Comparison of ENCODE assay signal across 27 mouse cellular contexts in genomic region chr9:29433156-29433555, GRCm38 (mm10).
A peak's percentile ranks its signal among the peaks of the same experiment; 100 is the strongest.
DNase-seq lines count a peak whose midpoint lies in the region; ATAC-seq and TF ChIP-seq lines count a peak whose summit lies in the region.
"Had no signal": no experiment of that assay in that cellular context is flagged by ENCODE, and none has a peak within 500 bp of the region (broad histone marks: within the 10 kb centered on the region; RNA-seq: fewer than 3 reads in every experiment).

No protein-coding gene starts in this region.

- 58% methylated on average over 7 of the region's 7 CpGs for WGBS in kidney, embryonic 15.5 days
- WGBS in olfactory bulb, adult 2 months, result 45% methylated on average over 7 of the region's 7 CpGs
- 23% methylated on average over 7 of the region's 7 CpGs for WGBS in liver, embryonic 12.5 days (ENCODE audit: insufficient replicate concordance)

- H3K27ac ChIP-seq in kidney, embryonic 15.5 days, result no peak overlapping the region
- peak overlapping the region; percentile 35; the same call in 1 of the 2 replicates for H3K27ac ChIP-seq in olfactory bulb, adult 2 months (ENCODE audit: insufficient read depth, low read depth, low read length)
- no peak overlapping the region for H3K27ac ChIP-seq in liver, embryonic 12.5 days
- H3K27ac ChIP-seq: embryonic facial prominence, embryonic 13.5 days; heart, embryonic 13.5 days; hindbrain, postnatal 0 days; limb, embryonic 13.5 days; stomach, embryonic 15.5 days had no signal

- no peak overlapping the region for H3K9ac ChIP-seq in kidney, embryonic 15.5 days
- no peak overlapping the region for H3K9ac ChIP-seq in liver, embryonic 12.5 days
- H3K9ac ChIP-seq: embryonic facial prominence, embryonic 13.5 days; forebrain, postnatal 0 days; heart, embryonic 13.5 days; limb, embryonic 13.5 days; liver, postnatal 0 days; neural tube, embryonic 13.5 days; stomach, embryonic 15.5 days had no signal

- no peak overlapping the region for H3K4me2 ChIP-seq in kidney, embryonic 15.5 days
- H3K4me2 ChIP-seq in liver, embryonic 12.5 days, result no peak overlapping the region
- H3K4me2 ChIP-seq: embryonic facial prominence, embryonic 13.5 days; limb, embryonic 13.5 days; liver, embryonic 11.5 days; neural tube, embryonic 13.5 days; stomach, embryonic 15.5 days had no signal

- no peak for DNase-seq in frontal cortex, postnatal 10 days (ENCODE audit: low spot score in 2 of 2)
- no peak for DNase-seq in kidney, postnatal 10 days
- DNase-seq in ZHBTc4 (ENCODE audit: low read depth, low spot score), result peak; percentile 13
- DNase-seq: adrenal gland, postnatal 14 days; cerebellum, adult 2 months; forebrain, postnatal 0 days; gastrocnemius, postnatal 14 days; heart, adult 18-20 months; heart, postnatal 14 days; kidney, adult 9 months; kidney, postnatal 36 days; liver, postnatal 0 days; lung, postnatal 4 days; right cerebral cortex, postnatal 25 days had no signal

- TF ChIP-seq CTCF in olfactory bulb, adult 2 months (IDR thresholded peaks at IDR 0.05; ENCODE audit: insufficient read depth, low read depth, low read length), result no peak

- no peak overlapping the region for H3K4me3 ChIP-seq in kidney, embryonic 15.5 days (replicated peaks)
- no peak overlapping the region for H3K4me3 ChIP-seq in olfactory bulb, adult 2 months (ENCODE audit: insufficient read depth, low read depth, low read length)
- H3K4me3 ChIP-seq in liver, embryonic 12.5 days, result no peak overlapping the region
- H3K4me3 ChIP-seq: embryonic facial prominence, embryonic 13.5 days; heart, embryonic 13.5 days; limb, embryonic 13.5 days; megakaryocyte, embryonic 14.5 days; neural tube, embryonic 13.5 days; stomach, embryonic 15.5 days had no signal

- no peaks in the 10 kb centered on the region for H3K36me3 ChIP-seq in kidney, embryonic 15.5 days
- no peaks in the 10 kb centered on the region for H3K36me3 ChIP-seq in liver, embryonic 12.5 days
- H3K36me3 ChIP-seq: embryonic facial prominence, embryonic 13.5 days; heart, embryonic 13.5 days; limb, embryonic 13.5 days; neural tube, embryonic 13.5 days; stomach, embryonic 15.5 days had no signal

- H3K27me3 ChIP-seq in kidney, embryonic 15.5 days, result no peaks in the 10 kb centered on the region
- no peaks in the 10 kb centered on the region for H3K27me3 ChIP-seq in liver, embryonic 12.5 days (replicated peaks)
- H3K27me3 ChIP-seq: megakaryocyte, embryonic 14.5 days; neural tube, embryonic 13.5 days; stomach, embryonic 15.5 days had no signal

- H3K9me3 ChIP-seq in kidney, embryonic 15.5 days (replicated peaks), result no peaks in the 10 kb centered on the region
- no peaks in the 10 kb centered on the region for H3K9me3 ChIP-seq in liver, embryonic 12.5 days (replicated peaks)
- H3K9me3 ChIP-seq: embryonic facial prominence, embryonic 13.5 days; heart, embryonic 13.5 days; limb, embryonic 13.5 days; neural tube, embryonic 13.5 days; stomach, embryonic 15.5 days had no signal

- 0 out of 2 replicates have a peak, but pooled peaks have one; percentile 14 for ATAC-seq in frontal cortex, adult (ENCODE audit: low TSS enrichment)
- ATAC-seq in kidney, embryonic 15.5 days (replicated peaks; ENCODE audit: low FRiP score), result 0 out of 2 replicates have a peak, but pooled peaks have one; percentile 33
- no peak for ATAC-seq in liver, embryonic 12.5 days
- ATAC-seq: hindbrain, postnatal 0 days; intestine, postnatal 0 days; liver, postnatal 0 days had no signal

- H3K4me1 ChIP-seq in kidney, embryonic 15.5 days, result peaks cover 22% of the 10 kb centered on the region
- peaks cover 9% of the 10 kb centered on the region for H3K4me1 ChIP-seq in olfactory bulb, adult 2 months (ENCODE audit: control insufficient read depth, insufficient read depth, low read length)
- no peaks in the 10 kb centered on the region for H3K4me1 ChIP-seq in liver, embryonic 12.5 days
- H3K4me1 ChIP-seq: megakaryocyte, embryonic 14.5 days had no signal

- no peak for TF ChIP-seq POLR2A in olfactory bulb, adult 2 months (IDR thresholded peaks at IDR 0.05; ENCODE audit: insufficient read depth, low read depth, low read length)
